Comparison of ENCODE assay signal across 11 mouse cellular contexts in the genomic region with DNA sequence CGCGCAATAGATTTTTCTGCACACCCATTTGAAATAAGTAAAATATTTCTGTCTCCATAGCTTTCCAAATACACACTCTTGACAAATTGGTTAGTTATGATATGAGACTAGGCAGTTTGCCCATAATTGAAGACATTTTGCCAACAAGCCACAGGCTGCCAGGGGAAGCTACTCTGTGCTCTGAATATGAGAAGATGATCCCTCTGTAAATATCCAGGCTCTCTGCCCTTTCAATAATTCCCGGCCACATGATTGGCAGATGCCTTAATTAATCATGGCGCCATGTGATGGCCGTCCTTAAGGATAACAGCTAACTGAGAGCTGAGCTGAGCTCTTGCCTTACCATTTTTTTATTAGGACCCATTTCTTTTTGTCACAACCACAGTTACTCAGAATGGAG.
DNase-seq lines count a peak whose midpoint lies in the region; ATAC-seq and TF ChIP-seq lines count a peak whose summit lies in the region.
"Had no signal": no experiment of that assay in that cellular context is flagged by ENCODE, and none has a peak within 500 bp of the region (broad histone marks: within the 10 kb centered on the region; RNA-seq: fewer than 3 reads in every experiment).

No protein-coding gene starts in this region.

- intact Hi-C loops in left cerebral cortex, postnatal 4 days (cut with DNase I): no loop called here

- 59% methylated on average over 5 of the region's 5 CpGs for WGBS in stomach, postnatal 0 days

- no peak overlapping the region for H3K4me2 ChIP-seq in stomach, postnatal 0 days (replicated peaks; ENCODE audit: low read depth)
- H3K4me2 ChIP-seq: embryonic facial prominence, embryonic 15.5 days; intestine, embryonic 15.5 days had no signal

- no peak for TF ChIP-seq EP300 in stomach, postnatal 0 days (optimal IDR thresholded peaks at IDR 0.05)

- no peak for ATAC-seq in stomach, postnatal 0 days (ENCODE audit: low FRiP score, low TSS enrichment)
- ATAC-seq: intestine, embryonic 15.5 days had no signal

- peak; percentile 14 for DNase-seq in adrenal gland, adult 2 months
- DNase-seq in adrenal gland, adult 8-10 months: no peak
- DNase-seq in left cerebral cortex, postnatal 4 days: peak; percentile 68
- no peak for DNase-seq in left cerebral cortex, adult 11 months (ENCODE audit: low spot score)
- DNase-seq in cerebellum, postnatal 14 days: peak; percentile 81 to 89
- DNase-seq in layer of hippocampus, postnatal 10 days (ENCODE audit: low spot score in 2 of 2): peak; percentile 14 to 46
- DNase-seq in stomach, postnatal 0 days (ENCODE audit: low spot score): no peak
- DNase-seq in left cerebral cortex, adult 9 months (ENCODE audit: low spot score in 2 of 2): no peak

- H3K4me1 ChIP-seq in stomach, postnatal 0 days (replicated peaks; ENCODE audit: control insufficient read depth, insufficient read depth): no peaks in the 10 kb centered on the region
- H3K4me1 ChIP-seq: embryonic facial prominence, embryonic 15.5 days had no signal

- H3K27me3 ChIP-seq in stomach, postnatal 0 days (ENCODE audit: control insufficient read depth, insufficient read depth, low read length): no peaks in the 10 kb centered on the region
- H3K27me3 ChIP-seq: embryonic facial prominence, embryonic 15.5 days; intestine, embryonic 15.5 days had no signal

- H3K27ac ChIP-seq in stomach, postnatal 0 days (replicated peaks): no peak overlapping the region
- H3K27ac ChIP-seq: embryonic facial prominence, embryonic 15.5 days; intestine, embryonic 15.5 days; macrophage had no signal

- TF ChIP-seq CTCF in stomach, postnatal 0 days (IDR thresholded peaks at IDR 0.05; ENCODE audit: low read depth): no peak

- H3K9ac ChIP-seq in stomach, postnatal 0 days (ENCODE audit: low read length): no peak overlapping the region
- H3K9ac ChIP-seq: embryonic facial prominence, embryonic 15.5 days; intestine, embryonic 15.5 days had no signal

- H3K36me3 ChIP-seq in stomach, postnatal 0 days (ENCODE audit: control insufficient read depth, insufficient read depth, low read length): no peaks in the 10 kb centered on the region
- H3K36me3 ChIP-seq: embryonic facial prominence, embryonic 15.5 days; intestine, embryonic 15.5 days had no signal

- H3K9me3 ChIP-seq in stomach, postnatal 0 days (ENCODE audit: control insufficient read depth, low read length): no peaks in the 10 kb centered on the region
- H3K9me3 ChIP-seq: embryonic facial prominence, embryonic 15.5 days; intestine, embryonic 15.5 days had no signal

- no peak overlapping the region for H3K4me3 ChIP-seq in stomach, postnatal 0 days (ENCODE audit: low read depth, low read length)
- H3K4me3 ChIP-seq: embryonic facial prominence, embryonic 15.5 days; intestine, embryonic 15.5 days had no signal

Comparison
In these comparisons a context has a peak if more than half of its experiments do, and no peak if none do; other contexts are left out.
1. DNase-seq: peak in adrenal gland, adult 2 months (single experiment), left cerebral cortex, postnatal 4 days (single experiment), cerebellum, postnatal 14 days (2 of 2) and layer of hippocampus, postnatal 10 days (2 of 2); none in adrenal gland, adult 8-10 months (single experiment), left cerebral cortex, adult 11 months (single experiment), stomach, postnatal 0 days (single experiment) and left cerebral cortex, adult 9 months (0 of 2).